Mouse (Mus musculus) gonadal fat pad, adult 2 months (tissue): ENCODE data around the gene Cabp2. TPM values are rescaled to one million over a fixed set of nuclear protein-coding genes. Genes with fewer than 3 reads are reported as not detected.

Source experiments
- DNase-seq: peaks from one replicate; pipeline ENCODE4 v3.0.0-alpha.2; 2012; ENCODE audit warnings: low read depth
- polyA plus RNA-seq: library from polyadenylated mRNA; depleted of rRNA; stranded (reverse); fragments of >200 nt; gene quantifications from 2 replicates; pipeline ENCODE4 v1.2.3, GENCODE M21; 2012

The Cabp2 gene
- polyA plus RNA-seq, 1 experiment, result not detected

DNA sequence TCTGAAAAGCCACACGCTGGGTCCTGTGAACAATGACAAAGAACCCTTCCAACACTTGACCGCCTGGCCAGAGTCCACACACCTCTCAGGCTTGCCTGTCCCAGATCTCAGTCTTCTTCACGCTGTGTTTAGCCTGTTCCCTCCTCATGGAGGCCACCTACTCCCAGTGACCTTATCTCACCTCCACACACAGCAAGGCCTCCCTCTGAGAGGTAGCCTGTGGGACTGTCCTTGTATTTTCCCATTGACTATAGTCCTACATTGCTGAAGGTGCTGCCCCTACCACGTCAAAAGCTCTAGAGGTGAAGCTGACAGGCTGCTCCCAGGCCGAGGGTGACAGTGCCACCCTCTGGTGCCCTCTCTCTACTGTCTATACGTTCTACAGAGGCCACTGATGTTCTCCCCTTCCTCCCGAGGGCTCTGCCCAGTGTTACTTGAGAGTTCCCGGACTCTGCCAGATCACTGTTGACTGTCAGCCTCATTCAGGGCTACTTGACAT, 818 bp upstream of the Cabp2 start:
- DNase-seq, result no peak

DNA sequence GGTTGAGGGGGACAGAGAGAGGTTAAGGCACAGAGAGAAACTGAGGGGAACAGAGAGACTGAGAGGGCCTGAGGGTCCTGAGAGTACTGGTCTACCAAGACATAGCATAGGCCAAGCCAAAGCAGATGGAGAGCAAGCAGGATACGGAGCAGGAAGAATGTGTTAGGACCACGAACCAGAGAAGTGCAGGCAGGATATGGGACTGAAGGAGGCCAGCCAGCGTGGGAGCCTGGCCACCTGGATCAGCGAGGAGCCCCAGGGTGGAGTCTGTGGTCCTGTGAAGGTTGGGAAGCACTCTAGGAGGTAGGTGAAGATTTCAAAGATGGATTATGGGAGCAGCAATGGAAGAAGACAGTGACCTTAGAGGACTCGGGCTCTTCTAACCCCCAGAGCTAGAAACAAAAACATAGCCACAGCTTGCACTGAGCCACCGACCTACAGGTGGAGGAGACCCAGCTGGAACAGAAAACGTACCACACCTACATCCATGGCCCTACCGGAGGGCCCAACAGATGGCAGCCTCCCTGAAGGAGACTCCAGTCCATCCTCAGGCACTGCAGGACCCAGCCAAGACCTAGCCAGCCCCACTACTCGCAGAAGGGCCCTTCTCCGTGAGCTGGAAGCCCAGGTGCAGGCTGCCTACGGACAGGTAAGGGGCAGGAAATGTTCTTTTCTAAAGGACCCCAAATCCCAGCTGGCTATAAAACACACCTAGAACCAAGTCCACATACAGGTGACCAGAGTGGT, 1.0 kb downstream of the Cabp2 start:
- DNase-seq, result no peak

DNA sequence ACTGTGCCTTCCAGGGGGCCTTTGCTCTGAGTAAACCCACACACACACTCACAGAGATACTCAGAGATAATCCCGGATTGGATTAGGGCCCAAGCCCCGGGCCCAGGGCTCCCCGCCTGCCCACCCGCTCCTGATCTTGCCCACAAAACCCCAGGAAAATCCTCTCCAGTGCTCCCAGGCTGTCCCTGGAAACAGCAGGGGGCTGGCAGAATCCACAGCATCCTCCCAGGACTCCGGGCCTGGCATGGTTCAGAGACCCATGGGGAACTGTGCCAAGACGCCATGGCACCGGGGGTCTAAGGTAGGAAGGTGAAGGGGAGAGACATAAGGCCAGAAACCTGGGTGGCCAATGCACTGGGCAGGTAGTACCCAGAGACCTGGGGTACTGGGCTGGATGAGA, 1.9 kb downstream of the Cabp2 start:
- no peak for DNase-seq

DNA sequence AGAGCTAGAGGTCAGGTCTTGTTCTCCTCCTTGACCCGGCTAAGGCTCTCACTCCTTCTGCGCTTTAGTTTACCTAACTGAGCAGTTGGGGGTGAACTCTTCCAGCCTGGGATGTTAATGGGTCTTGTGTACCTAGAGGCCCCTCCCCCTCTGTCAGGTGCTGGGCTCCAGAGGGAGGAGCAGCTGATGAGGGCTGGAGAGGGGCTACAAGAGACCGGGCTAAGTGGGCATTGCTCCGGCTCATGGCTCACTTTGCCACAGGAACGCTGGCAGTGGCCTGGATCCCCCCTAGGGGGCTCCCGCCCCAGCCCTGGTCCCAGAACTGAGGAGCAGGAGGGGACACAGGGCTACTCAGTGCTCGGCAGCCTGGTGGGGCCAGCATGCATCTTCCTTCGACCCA, 2.4 kb downstream of the Cabp2 start:
- DNase-seq, result no peak

DNA sequence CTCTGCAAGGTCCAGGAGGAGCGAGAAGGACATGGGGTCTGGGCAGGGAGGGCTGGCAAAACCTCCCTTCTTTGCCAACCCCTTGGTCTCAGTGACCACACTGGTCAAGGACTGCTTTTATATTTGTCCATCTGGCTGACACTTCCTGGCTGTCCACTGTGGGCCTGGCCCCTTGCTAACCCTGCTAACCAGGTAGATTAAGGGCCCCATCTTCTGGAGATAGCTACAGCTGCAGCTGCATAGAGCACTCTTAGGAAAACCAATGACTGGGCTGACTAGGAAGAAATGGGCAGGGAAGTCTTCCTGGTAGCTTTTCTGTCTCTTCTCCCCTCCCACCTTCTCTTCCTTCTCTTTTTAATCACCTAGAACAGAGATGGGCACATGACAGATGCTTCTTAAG, 3.6 kb downstream of the Cabp2 start:
- no peak for DNase-seq

DNA sequence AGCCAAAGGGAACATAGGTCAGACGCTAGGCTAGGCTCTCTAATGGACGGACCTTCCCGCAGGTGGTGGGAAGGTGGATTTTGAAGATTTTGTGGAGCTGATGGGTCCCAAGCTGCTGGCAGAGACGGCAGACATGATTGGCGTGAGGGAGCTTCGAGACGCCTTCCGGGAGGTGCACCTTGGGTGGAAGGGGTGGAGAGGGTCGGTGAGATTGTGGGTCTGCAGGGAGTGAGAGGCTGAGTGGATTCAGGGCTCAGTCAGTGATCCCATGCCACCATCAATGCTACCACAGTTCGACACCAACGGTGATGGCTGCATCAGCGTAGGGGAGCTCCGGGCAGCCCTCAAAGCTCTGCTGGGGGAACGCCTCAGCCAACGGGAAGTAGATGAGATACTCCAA, 4.8 kb downstream of the Cabp2 start:
- no peak for DNase-seq

GRCm38 (mm10) chr19:4087090-4087489, 5.7 kb downstream of the Cabp2 start:
- no peak for DNase-seq

- DNase-seq, result no peak
These were observed 6.8 kb downstream of the Cabp2 start for GRCm38 (mm10) chr19:4088146-4088545.

DNA sequence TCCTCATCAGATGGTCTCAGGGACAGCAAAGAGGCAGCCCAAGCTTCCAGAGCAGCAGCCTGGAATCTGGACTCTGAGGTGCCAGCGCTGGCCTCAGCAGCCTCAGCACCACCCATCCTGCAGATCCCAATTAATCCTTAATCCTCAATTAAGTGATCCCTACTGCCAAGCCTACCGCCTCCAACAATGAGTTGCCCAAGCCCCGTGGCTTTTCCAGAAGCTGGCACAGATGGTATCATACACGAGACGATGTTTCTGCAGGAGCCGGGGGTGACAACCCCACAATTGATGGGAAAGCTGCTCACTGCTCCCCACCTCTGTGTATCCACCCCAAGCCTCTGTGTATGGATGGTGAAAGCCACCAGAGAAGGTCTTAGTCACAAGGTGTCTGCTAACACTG, 7.8 kb downstream of the Cabp2 start:
- no peak for DNase-seq

DNA sequence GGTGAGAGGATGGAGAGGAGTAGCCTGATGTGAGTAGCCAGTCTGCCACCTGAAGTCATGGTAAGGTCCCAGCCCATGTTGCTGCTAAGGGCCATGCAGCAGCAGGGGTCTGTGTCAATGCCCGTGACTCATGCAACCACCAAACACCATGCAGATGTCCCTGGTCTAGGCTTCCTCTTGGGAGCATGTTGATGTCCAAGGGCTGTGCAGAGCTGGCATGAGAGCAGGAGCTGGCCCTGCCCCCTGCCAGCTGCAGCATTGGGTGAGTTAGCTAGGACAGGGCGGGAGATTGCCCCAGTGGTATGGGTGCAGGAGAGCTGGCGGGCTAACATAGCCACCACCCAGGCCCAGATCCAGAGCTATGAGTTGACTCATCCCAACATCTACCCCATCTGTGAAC, 9.1 kb downstream of the Cabp2 start:
- no peak for DNase-seq

- DNase-seq, result no peak
These were observed 10.0 kb downstream of the Cabp2 start for GRCm38 (mm10) chr19:4091383-4091782.

GRCm38 (mm10) chr19:4092750-4093149, 11.4 kb downstream of the Cabp2 start:
- no peak for DNase-seq

DNA sequence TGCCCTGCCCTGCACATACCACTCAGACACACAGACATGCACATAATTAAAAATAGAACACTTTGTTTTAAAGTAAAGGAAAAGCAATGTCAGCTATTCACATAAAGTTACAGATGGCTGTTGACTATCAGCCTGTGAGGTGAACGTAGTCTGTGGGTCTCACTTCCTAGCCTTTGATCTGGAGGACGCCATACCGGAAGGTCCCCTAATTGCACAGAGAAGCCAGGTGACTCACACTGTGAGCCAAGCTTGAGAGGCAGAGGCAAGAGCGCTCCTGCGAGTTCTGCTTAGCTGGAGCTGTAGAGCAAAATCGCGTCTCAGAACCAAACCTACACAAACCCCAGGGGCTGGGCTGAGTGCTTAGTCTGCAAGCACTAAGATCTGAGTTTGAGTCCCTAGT, 12.4 kb downstream of the Cabp2 start:
- no peak for DNase-seq

DNA sequence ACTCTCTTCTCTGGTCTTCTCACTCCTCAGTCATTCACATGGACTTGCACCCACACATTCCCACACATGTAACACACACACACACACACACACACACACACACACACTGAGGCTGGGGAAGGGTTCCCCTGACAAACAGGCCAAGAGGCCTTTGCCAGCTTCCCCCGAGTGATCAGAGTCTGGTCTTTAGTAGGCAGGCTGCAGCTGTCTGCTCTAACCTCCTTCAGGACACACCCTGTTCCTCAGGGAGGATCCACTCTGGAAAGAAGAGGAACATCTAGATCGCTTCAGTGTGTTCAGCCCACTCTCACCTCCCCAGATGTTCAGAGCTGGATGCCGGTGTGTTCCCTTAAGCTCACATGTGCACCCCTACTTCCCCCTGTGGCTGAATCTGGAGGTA, 13.0 kb downstream of the Cabp2 start:
- DNase-seq, result no peak

DNA sequence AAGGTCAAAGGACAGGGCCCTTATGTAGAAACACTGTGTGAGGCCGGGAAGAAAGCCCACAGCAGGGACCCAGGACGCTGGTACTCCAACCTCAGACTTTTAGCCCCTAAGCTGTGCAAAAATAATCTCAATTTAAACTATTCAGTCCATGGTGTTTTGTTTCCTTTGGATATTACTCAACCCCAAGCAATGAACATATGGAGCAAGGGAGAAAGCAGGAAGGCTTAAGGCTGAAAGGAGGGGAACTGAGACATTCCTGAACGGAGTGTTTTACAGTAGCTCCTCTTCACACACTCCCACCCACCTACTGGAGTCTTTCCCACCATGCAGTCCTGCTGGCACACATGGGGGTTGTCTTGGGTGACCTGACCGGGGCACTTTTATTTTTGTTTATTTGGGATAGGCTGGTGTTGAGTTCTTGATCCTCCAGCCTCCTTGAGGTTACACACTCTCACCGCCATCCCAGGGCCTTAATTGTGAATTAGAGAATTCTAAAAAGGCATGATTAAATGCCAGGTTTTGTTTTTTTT, 13.5 kb downstream of the Cabp2 start:
- no peak for DNase-seq

DNA sequence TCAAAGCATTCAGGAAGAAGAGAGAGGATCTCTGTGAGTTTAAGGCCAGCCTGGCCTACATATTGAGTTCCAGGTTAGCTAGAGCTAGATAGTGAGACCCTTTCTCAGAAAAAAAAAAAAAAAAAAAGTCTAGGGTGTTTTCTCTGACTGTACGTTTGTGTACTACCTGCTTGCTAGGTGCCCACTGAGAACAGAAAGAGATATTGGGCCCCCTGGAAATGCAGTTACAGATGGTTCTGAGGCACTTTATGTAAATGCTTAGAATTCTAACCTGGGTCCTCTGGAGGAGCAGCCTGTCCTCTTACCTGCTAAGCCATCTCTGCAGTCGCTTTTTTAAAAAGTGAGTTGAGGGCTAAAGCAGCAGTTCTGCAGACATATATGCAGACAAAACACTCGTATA, 14.4 kb downstream of the Cabp2 start:
- no peak for DNase-seq

DNA sequence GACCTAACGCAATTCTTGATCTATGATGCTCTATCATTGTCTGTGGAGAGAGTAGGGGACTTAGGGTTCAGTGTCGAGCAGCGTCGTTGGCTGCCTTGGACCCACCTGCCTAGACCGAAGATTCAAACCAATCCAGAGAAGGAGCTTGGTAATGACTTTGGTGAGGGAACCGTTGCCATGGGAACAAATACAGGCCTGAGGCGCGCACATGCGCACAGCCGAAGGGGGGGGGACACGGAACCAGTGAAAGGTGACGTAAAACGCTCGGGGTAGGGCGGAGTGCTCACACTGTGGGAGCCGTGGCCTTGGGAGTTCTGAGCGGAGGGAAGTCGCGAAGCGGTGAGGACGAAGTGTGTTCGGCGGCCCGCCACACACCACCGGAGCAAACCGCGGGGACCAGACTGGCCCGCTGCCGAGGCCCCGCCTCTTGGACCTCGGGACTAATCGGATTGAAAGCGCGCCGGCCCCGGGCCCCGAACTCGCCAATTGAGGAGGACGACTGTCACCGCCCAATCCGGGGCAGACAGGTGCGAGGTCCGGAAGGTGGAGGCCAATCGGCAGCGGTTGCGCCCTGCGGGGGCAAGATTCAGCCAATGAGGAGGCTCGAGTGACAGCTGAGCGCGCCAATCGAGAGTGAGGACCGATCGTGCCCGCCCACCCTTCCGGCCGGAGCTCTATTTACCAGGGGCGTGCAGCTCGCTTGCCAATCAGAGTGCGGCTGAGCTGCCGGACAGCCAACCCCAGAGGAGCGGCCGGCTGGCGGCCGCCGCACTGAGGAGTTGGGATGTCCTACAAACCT, 15.5 kb downstream of the Cabp2 start, which contains the start of gene Cdk2ap2:
TSS of gene Cdk2ap2 (plus strand) at position 541 of the 799 bp plus-strand sequence.
- peak; percentile 75 for DNase-seq

DNA sequence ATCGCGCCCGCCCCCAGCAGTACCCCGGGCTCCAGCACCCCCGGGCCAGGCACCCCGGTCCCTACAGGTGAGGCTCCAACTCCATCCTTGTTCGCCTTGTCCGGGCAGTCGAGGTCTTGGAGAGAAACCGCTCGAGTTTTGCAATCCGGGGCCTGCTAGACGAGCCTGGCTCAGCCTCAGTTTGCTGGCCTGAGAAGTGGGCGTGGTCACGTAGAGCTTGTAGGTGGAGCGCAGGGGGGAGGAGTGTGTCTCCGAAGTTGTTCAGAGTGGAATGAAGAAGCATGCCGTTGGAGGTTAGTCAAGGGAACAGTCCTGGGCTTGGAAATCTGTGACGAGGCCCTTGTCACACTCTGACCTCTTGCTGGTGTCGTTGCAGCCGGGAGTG, 16.1 kb downstream of the Cabp2 start:
- peak; percentile 65 for DNase-seq

GRCm38 (mm10) chr19:4098426-4098825, 17.0 kb downstream of the Cabp2 start:
- no peak for DNase-seq

GRCm38 (mm10) chr19:4099056-4099455, 17.7 kb downstream of the Cabp2 start:
- peak; percentile 37 for DNase-seq

GRCm38 (mm10) chr19:4099837-4100717, 18.7 kb downstream of the Cabp2 start, which contains the start of gene Pitpnm1:
Gene Pitpnm1, plus strand, starts transcription at chr19:4099998.
- no peak for DNase-seq
